Mouse (Mus musculus) neural tube, embryonic 15.5 days (tissue): Measurements from ENCODE around the gene Mei1. TPM values are rescaled to one million over a fixed set of nuclear protein-coding genes. Genes with fewer than 3 reads are reported as not detected.

Experiments used
- ATAC-seq: fragments of 200-750 bp; cut with Nextera tagmentation; 2 replicates; pipeline ENCODE4 v1.8.0; 2017; ENCODE audit warnings: mild to moderate bottlenecking, moderate TSS enrichment, moderate library complexity; ENCODE audit not compliant: low FRiP score
- H3K27ac ChIP-seq: fragments of 300-500 bp; sonication (generic); replicated peaks from 2 replicates; pipeline ENCODE4 v1.5.1; 2015; ENCODE audit warnings: mild to moderate bottlenecking, inconsistent platforms
- H3K27me3 ChIP-seq: fragments of 300-500 bp; sonication (generic); replicated peaks from 2 replicates; pipeline ENCODE4 v1.6.1; 2015; ENCODE audit warnings: inconsistent platforms
- H3K36me3 ChIP-seq: fragments of 300-500 bp; sonication (generic); 2 replicates; pipeline ENCODE4 v1.6.1; 2015; ENCODE audit warnings: inconsistent platforms
- H3K4me1 ChIP-seq: fragments of 300-500 bp; sonication (generic); 2 replicates; pipeline ENCODE4 v1.6.1; 2015; ENCODE audit warnings: inconsistent platforms
- H3K4me2 ChIP-seq: fragments of 300-500 bp; sonication (generic); 2 replicates; pipeline ENCODE4 v1.6.1; 2015; ENCODE audit warnings: inconsistent platforms, mild to moderate bottlenecking, moderate library complexity
- H3K4me3 ChIP-seq: fragments of 300-500 bp; sonication (generic); replicated peaks from 2 replicates; pipeline ENCODE4 v1.5.1; 2015; ENCODE audit warnings: mild to moderate bottlenecking, inconsistent platforms
- H3K9ac ChIP-seq: fragments of 300-500 bp; sonication (generic); replicated peaks from 2 replicates; pipeline ENCODE4 v1.6.1; 2015; ENCODE audit warnings: mild to moderate bottlenecking, inconsistent platforms
- H3K9me3 ChIP-seq: fragments of 300-500 bp; sonication (generic); replicated peaks from 2 replicates; pipeline ENCODE4 v1.6.1; 2016; ENCODE audit warnings: inconsistent platforms
- WGBS: fragments of 180-500 bp; shearing (Covaris S2); methylation state at CpG from one replicate; pipeline ENCODE4 v1.1.7; 2015; ENCODE audit warnings: mixed read lengths; 5-methylcytosine and 5-hydroxymethylcytosine counted together
- polyA plus RNA-seq: library from polyadenylated mRNA; unstranded; fragments of >200 nt; fragmentation: Nextera tagmentation; extraction: Ambion mirVana; gene quantifications from 2 replicates; pipeline ENCODE4 v1.2.1, GENCODE M21; 2015

Mei1 gene
- 0.05 TPM in 1 of 2 replicates, not detected in the other for polyA plus RNA-seq

DNA sequence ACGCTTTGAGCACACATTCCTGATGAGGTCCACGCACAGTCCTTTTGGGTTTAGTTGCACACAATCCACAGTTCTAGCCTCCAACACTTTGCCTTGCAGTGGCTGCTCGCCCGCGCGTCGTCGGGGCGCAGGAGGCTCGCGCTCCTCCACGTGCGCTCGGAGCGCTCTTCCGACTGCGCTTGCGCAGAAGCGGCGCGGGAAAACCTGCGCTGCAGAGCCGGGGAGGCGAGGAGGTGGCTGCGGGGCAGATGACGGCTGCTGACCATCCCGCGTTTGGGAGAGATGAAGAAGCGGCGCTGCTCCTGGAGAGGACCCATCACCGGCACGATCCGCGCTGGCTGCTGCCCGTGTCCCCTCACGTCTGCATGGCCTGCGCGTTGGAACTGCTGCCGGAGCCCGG, at the start of gene Mei1:
TSS of gene Mei1 (plus strand) at position 99 of the 400 bp plus-strand sequence.
- no peak for ATAC-seq
- Histone ChIP-seq H3K9me3 (no peaks in the 10 kb centered on the region), H3K27me3 (peaks cover 46% of the 10 kb centered on the region), H3K4me3 (peak within 1 kb of the TSS; percentile 29), H3K4me2 (peak within 1 kb of the TSS; percentile 55), H3K9ac (no peak within 1 kb of the TSS), H3K4me1 (0 out of 2 replicates have a peak, but pooled peaks cover 5% of the 10 kb centered on the region), H3K27ac (no peak within 1 kb of the TSS), H3K36me3 (no peaks in the 10 kb centered on the region)
- 19% methylated on average over 40 of the region's 40 CpGs for WGBS

DNA sequence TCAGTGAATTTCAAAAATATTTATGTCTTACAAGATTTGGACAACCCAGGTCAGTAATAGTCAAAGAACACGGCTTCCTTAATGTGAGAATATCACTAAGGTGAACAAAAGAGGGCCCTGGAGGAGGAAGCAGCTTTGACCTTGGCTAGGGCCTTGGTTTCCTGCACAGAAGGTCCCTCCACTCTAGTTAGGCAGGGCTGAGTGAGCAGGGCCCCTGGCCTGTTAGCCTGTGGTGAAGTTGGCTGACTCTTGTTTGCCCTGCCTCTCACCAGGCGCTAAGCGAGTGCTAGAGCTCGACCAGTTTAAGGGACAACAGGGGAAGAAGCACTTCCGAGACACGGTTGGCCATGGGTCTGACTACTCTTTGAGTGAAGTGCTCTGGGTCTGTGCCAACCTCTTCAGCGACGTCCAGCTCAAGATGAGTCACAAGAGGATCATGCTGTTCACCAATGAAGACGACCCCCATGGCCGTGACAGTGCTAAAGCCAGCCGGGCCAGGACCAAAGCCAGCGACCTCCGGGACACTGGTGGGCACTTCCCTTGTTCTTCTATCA, 47.2 kb upstream of the Mei1 start:
- 90% methylated on average over 13 of the region's 13 CpGs for WGBS
- H3K4me2 ChIP-seq, result no peak overlapping the region
- no peaks in the 10 kb centered on the region for H3K9me3 ChIP-seq
- H3K4me1 ChIP-seq, result peaks cover 2% of the 10 kb centered on the region; the same call in 1 of the 2 replicates
- H3K36me3 ChIP-seq, result peaks cover 70% of the 10 kb centered on the region
- H3K27me3 ChIP-seq, result no peaks in the 10 kb centered on the region
- no peak for ATAC-seq
- H3K27ac ChIP-seq, result no peak overlapping the region
- no peak overlapping the region for H3K9ac ChIP-seq
- no peak overlapping the region for H3K4me3 ChIP-seq

DNA sequence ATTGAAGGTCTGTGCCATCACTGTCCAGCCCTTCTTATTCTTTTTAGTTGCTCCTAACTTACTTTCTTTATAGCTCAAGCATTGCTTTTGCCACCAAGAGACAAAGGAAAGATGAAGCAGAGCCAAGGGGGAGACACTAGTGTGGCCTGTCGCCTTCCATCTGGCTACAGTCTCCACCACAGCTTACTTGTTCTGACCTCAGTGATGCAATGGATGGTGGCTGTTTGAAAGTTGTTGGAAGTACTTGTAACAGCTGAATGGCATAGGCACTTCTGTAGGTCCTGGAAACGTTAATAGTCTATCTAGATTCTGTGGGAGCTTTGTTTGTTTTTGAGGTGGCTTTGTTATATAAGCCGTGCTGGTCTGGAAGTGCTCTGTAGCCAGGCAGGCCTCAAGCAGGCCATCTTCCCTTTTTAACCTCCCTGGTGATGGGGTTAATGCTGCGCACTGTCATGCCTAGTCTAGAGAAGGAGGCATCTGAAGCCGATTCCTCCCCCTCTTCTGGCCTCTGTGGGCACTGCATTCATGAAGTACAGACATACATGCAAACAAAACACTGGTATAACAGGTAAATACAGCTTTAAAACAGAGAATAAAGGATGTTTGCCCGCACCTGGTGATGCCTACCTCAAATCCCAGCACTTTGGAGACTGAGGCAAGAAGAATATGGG, 45.7 kb upstream of the Mei1 start:
- WGBS, result 93% methylated on average over 6 of the region's 6 CpGs
- no peaks in the 10 kb centered on the region for H3K9me3 ChIP-seq
- H3K4me2 ChIP-seq, result no peak overlapping the region
- ATAC-seq, result no peak
- H3K36me3 ChIP-seq, result peaks cover 79% of the 10 kb centered on the region
- H3K27me3 ChIP-seq, result no peaks in the 10 kb centered on the region
- H3K4me3 ChIP-seq, result no peak overlapping the region
- H3K4me1 ChIP-seq, result no peaks in the 10 kb centered on the region
- no peak overlapping the region for H3K9ac ChIP-seq
- H3K27ac ChIP-seq, result no peak overlapping the region

DNA sequence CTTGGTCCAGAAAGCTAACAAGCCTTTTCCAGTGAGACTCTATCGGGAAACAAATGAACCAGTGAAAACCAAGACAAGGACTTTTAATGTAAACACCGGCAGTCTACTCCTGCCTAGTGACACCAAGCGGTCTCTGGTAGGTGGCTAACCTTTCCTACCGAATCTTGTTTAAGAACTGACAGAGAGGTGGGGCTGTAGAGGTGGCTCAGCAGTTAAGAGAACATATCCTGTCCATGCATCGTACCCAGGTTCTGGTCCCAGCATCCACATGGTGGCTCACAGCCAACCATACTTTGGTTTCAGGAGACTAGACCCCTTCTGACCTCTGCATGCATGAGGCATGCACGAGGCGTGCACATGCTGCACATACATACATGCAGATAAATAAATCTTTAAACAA, 42.5 kb upstream of the Mei1 start:
- no peaks in the 10 kb centered on the region for H3K27me3 ChIP-seq
- no peak overlapping the region for H3K4me3 ChIP-seq
- H3K9me3 ChIP-seq, result no peaks in the 10 kb centered on the region
- no peak overlapping the region for H3K4me2 ChIP-seq
- ATAC-seq, result no peak
- no peak overlapping the region for H3K27ac ChIP-seq
- H3K36me3 ChIP-seq, result peaks cover 92% of the 10 kb centered on the region
- no peak overlapping the region for H3K9ac ChIP-seq
- 92% methylated on average over 7 of the region's 7 CpGs for WGBS
- no peaks in the 10 kb centered on the region for H3K4me1 ChIP-seq

DNA sequence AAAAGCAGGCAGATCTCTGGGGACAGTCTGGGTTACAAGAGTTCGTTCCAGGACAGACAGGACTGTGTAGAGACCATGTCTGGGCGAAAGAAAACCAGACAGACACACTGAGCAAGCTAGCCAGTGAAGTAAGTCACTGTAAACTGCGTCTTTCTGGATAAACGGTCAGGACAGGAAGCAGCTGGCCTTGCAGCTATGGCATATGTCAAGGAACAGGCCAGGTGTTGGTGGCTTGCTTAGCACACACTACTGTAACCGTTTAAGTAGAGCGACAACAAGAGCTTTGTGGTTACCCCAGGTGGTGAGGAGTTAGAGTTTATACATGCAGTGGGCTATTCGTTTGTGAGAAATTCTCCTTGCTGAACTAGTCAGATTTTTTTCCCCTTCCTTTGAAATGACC, 42.1 kb upstream of the Mei1 start:
- no peak for ATAC-seq
- Histone ChIP-seq H3K4me2 (no peak overlapping the region), H3K27me3 (no peaks in the 10 kb centered on the region), H3K9ac (no peak overlapping the region), H3K36me3 (peaks cover 89% of the 10 kb centered on the region), H3K9me3 (no peaks in the 10 kb centered on the region), H3K27ac (no peak overlapping the region), H3K4me3 (no peak overlapping the region), H3K4me1 (no peaks in the 10 kb centered on the region)
- WGBS, result 89% methylated on average over 7 of the region's 7 CpGs

DNA sequence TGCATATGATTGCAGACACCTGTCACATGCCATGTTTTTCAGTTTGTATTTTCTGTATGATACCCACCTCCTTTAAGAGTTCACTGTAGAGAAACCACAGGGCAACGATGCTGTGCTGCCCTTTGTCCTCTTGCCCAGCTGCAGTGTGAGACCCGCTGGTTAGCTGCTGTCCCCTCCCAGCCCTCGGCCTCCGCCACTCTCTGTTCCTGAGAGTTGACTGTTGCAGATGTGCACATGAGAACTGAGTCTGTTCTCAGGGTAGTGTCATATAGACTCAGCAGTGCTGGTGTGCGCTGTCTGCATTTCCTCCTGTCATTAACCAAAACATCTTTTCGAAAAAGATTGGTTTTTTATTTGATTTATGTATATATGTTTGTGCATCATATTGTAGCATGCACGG, 37.4 kb upstream of the Mei1 start:
- Histone ChIP-seq H3K36me3 (peaks cover 68% of the 10 kb centered on the region), H3K4me3 (no peak overlapping the region), H3K9me3 (no peaks in the 10 kb centered on the region), H3K4me1 (no peaks in the 10 kb centered on the region), H3K27me3 (no peaks in the 10 kb centered on the region), H3K4me2 (no peak overlapping the region), H3K9ac (no peak overlapping the region), H3K27ac (no peak overlapping the region)
- 91% methylated on average over 7 of the region's 7 CpGs for WGBS
- no peak for ATAC-seq

DNA sequence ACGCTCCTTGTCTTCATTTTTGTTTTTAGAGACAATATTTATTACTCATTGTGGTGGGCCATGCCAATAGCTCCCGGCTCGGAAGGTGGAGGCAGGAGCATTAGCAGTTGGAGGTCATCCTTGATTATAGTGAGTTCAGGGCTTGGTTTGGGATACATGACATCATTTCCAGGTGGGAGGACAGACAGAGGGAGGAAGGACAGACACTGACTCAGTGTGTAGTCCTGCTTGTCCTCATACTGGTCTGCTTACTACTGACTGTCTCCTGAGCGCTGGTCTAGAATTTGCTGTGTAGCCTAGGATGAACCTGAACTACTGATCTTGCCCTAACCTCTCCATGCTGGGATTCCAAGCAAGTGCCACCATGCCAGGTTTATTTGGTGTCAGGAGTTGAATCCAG, 36.0 kb upstream of the Mei1 start, which contains the start of gene Desi1:
TSS of gene Desi1 (minus strand) at position 101 of the 400 bp plus-strand sequence.
- Histone ChIP-seq H3K36me3 (peaks cover 69% of the 10 kb centered on the region), H3K4me2 (no peak within 1 kb of the TSS), H3K9ac (no peak within 1 kb of the TSS), H3K27me3 (no peaks in the 10 kb centered on the region), H3K9me3 (no peaks in the 10 kb centered on the region), H3K4me3 (no peak within 1 kb of the TSS), H3K4me1 (no peaks in the 10 kb centered on the region), H3K27ac (no peak within 1 kb of the TSS)
- WGBS, result 89% methylated on average over 4 of the region's 4 CpGs
- no peak for ATAC-seq

DNA sequence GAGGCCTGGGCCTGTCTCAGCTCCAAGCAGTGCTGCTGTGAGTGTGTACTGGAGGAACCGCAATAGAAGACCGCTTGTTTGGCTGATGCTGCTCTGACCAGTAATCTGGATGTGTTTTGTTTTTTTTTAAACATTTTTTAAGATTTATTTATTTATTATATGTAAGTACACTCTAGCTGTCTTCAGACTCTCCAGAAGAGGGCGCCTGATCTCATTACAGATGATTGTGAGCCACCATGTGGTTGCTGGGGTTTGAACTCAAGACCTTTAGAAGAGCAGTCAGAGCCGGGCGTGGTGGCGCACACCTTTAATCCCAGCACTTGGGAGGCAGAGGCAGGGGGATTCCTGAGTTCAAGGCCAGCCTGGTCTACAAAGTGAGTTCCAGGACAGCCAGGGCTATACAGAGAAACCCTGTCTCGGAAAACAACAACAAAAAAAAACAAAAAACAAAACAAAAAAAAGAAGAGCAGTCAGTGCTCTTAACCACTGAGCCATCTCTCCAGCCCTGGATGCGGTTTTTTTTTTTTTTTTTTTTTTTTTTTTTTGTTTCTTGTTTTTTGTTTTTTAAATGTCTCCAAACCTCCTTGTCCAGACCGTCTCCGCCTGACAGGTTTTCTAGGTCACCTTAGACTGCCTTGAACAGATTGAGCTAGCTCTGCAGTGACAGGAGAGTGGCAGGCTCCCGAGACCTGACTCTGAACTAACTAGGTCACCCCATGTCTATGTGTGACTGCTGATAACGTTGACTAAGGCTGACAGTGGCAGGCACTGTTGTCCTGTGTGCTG, 33.7 kb upstream of the Mei1 start:
- no peaks in the 10 kb centered on the region for H3K9me3 ChIP-seq
- no peaks in the 10 kb centered on the region for H3K4me1 ChIP-seq
- peaks cover 67% of the 10 kb centered on the region for H3K36me3 ChIP-seq
- H3K27me3 ChIP-seq, result no peaks in the 10 kb centered on the region
- WGBS, result 87% methylated on average over 12 of the region's 12 CpGs
- ATAC-seq, result no peak
- no peak overlapping the region for H3K4me3 ChIP-seq
- H3K27ac ChIP-seq, result no peak overlapping the region
- no peak overlapping the region for H3K4me2 ChIP-seq
- H3K9ac ChIP-seq, result no peak overlapping the region

DNA sequence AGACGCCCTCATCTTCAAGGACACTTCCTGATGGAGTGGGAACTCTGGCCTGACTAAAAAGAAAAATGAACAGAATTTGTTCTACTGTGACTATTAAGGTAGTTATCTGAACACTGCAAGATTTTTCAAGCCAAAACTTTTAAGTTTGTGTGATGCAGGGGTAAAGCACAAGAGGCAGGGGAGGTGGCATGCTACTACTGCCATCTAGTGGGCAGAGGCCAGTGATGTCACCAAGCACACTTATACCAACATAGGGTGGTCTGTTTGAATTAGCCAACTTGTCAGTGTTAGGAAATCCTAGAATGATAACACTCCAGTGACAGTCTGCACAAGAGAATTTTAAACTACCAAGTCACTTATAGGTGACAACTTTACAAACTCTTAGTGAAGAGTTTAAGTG, 29.1 kb upstream of the Mei1 start:
- H3K4me2 ChIP-seq, result no peak overlapping the region
- no peak for ATAC-seq
- H3K4me1 ChIP-seq, result peaks cover 10% of the 10 kb centered on the region
- H3K27ac ChIP-seq, result no peak overlapping the region
- no peak overlapping the region for H3K9ac ChIP-seq
- no peak overlapping the region for H3K4me3 ChIP-seq
- no peaks in the 10 kb centered on the region for H3K27me3 ChIP-seq
- WGBS, result 100% methylated on average over 1 of the region's 1 CpGs
- H3K36me3 ChIP-seq, result peaks cover 56% of the 10 kb centered on the region
- H3K9me3 ChIP-seq, result no peaks in the 10 kb centered on the region

DNA sequence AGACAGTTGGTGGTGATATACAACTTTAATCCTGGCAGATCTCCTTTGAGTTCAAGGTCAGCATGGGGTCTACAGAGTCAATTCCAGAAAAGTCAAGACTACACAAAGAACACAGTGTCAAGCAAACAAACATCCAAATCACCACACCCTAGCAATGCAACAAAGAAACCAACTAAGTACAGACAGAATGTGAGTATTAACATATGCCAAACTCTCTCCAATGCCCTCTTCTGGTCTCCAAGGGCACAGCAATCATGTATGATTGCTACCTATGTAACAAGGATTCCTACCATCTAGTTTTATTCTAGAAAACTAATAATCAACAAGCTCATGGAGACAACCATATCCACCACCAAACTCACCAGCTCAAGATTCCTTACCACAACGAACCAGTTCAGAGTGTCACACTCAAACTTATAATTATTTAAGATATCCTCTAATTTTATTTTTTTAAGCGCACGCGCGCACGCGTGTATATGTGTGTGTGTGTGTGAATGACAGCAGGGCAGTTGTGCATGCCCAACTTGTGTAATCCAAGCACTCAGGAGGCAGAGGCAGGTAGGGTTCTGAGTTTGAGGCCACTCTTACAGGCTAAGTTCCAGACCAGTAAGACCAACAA, 25.5 kb upstream of the Mei1 start:
- H3K4me3 ChIP-seq, result no peak overlapping the region
- H3K4me1 ChIP-seq, result peaks cover 27% of the 10 kb centered on the region
- no peak for ATAC-seq
- WGBS, result 97% methylated on average over 7 of the region's 7 CpGs
- H3K27ac ChIP-seq, result no peak overlapping the region
- peaks cover 28% of the 10 kb centered on the region for H3K36me3 ChIP-seq
- H3K9ac ChIP-seq, result no peak overlapping the region
- H3K27me3 ChIP-seq, result no peaks in the 10 kb centered on the region
- H3K9me3 ChIP-seq, result no peaks in the 10 kb centered on the region
- no peak overlapping the region for H3K4me2 ChIP-seq

DNA sequence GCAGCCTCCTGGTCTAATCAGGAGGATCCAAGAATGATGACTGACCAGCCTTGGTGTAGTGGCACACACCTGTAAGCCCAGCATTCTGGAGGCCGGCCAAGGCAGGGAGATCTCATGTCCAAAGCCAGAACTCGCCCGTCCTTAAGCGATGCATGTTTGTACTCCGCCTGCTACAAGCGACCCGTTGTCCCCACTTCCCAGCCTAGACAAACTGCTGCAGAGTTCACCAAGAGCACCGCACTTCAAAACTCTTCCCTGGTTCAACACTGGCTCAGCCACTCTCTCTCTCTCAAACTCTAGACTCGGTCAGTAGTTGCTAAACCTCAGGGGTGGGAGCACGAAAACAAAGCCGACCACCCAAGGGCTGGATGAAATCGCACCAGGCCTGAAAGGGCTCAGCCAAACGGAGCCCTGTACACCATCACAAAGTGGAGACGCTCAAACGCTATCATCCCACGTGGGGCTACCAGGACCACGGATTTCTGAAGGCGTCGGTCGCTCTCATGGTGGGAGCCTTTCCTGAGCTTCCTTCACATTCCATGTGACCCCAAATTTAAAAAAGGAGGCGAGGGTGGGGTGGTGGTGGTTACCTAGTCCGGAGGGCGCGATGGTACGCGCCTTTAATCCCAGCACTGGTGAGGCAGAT, 23.4 kb upstream of the Mei1 start:
- Histone ChIP-seq H3K27ac (no peak overlapping the region), H3K4me1 (peaks cover 27% of the 10 kb centered on the region), H3K4me3 (peak overlapping the region; percentile 100), H3K36me3 (peaks cover 13% of the 10 kb centered on the region), H3K27me3 (no peaks in the 10 kb centered on the region), H3K9me3 (no peaks in the 10 kb centered on the region), H3K9ac (peak overlapping the region; percentile 90), H3K4me2 (peak overlapping the region; percentile 92)
- WGBS, result 6% methylated on average over 26 of the region's 26 CpGs
- ATAC-seq, result 0 out of 2 replicates have a peak, but pooled peaks have one; percentile 30
